Comparison of ENCODE assay signal across 8 mouse cellular contexts in genomic region chr7:44464511-44464910, GRCm38 (mm10). TPM values are rescaled to one million over a fixed set of nuclear protein-coding genes. Genes with fewer than 3 reads are reported as not detected.
A peak's percentile ranks its signal among the peaks of the same experiment; 100 is the strongest.
DNase-seq lines count a peak whose midpoint lies in the region; ATAC-seq and TF ChIP-seq lines count a peak whose summit lies in the region.

No protein-coding gene starts in this region.

- H3K36me3 ChIP-seq in embryonic facial prominence, embryonic 11.5 days (replicated peaks; ENCODE audit: control insufficient read depth, insufficient read depth, low read depth, low read length), result no peaks in the 10 kb centered on the region
- H3K36me3 ChIP-seq in embryonic facial prominence, embryonic 10.5 days (replicated peaks), result peaks cover 24% of the 10 kb centered on the region
- H3K36me3 ChIP-seq in forebrain, postnatal 0 days (ENCODE audit: insufficient read depth), result peaks cover 38% of the 10 kb centered on the region

- no peak overlapping the region for H3K4me3 ChIP-seq in embryonic facial prominence, embryonic 11.5 days (ENCODE audit: low read depth, low read length)
- H3K4me3 ChIP-seq in embryonic facial prominence, embryonic 10.5 days, result no peak overlapping the region
- H3K4me3 ChIP-seq in forebrain, postnatal 0 days (ENCODE audit: low read depth, low read length), result no peak overlapping the region

- no peak overlapping the region for H3K4me2 ChIP-seq in embryonic facial prominence, embryonic 11.5 days (ENCODE audit: low read depth, low read length)
- peak overlapping the region; percentile 8; the same call in 1 of the 2 replicates for H3K4me2 ChIP-seq in forebrain, postnatal 0 days (ENCODE audit: low read depth)

- H3K27me3 ChIP-seq in embryonic facial prominence, embryonic 11.5 days (ENCODE audit: control insufficient read depth, insufficient read depth, low read length), result peaks cover 32% of the 10 kb centered on the region
- peaks cover 66% of the 10 kb centered on the region for H3K27me3 ChIP-seq in embryonic facial prominence, embryonic 10.5 days (replicated peaks; ENCODE audit: low read depth, poor library complexity, severe bottlenecking)
- H3K27me3 ChIP-seq in forebrain, postnatal 0 days (ENCODE audit: insufficient read depth, low read length), result no peaks in the 10 kb centered on the region

- WGBS in embryonic facial prominence, embryonic 11.5 days, result 27% methylated on average over 4 of the region's 4 CpGs
- WGBS in embryonic facial prominence, embryonic 10.5 days, result 31% methylated on average over 4 of the region's 4 CpGs
- WGBS in forebrain, postnatal 0 days, result 6% methylated on average over 4 of the region's 4 CpGs

- TF ChIP-seq CTCF in forebrain, postnatal 0 days (IDR thresholded peaks at IDR 0.05; ENCODE audit: low read depth), result no peak

- no peak for ATAC-seq in embryonic facial prominence, embryonic 11.5 days (replicated peaks; ENCODE audit: insufficient number of reproducible peaks, low FRiP score, low TSS enrichment, low read depth)
- ATAC-seq in forebrain, postnatal 0 days, result peak; percentile 4; the same call in 1 of the 2 replicates

- H3K27ac ChIP-seq in embryonic facial prominence, embryonic 11.5 days (replicated peaks; ENCODE audit: low read depth, low read length), result no peak overlapping the region
- no peak overlapping the region for H3K27ac ChIP-seq in embryonic facial prominence, embryonic 10.5 days (replicated peaks)
- H3K27ac ChIP-seq in forebrain, postnatal 0 days (ENCODE audit: low read depth, low read length), result peak overlapping the region; percentile 85

- H3K9ac ChIP-seq in embryonic facial prominence, embryonic 11.5 days (replicated peaks; ENCODE audit: low read length), result no peak overlapping the region
- H3K9ac ChIP-seq in forebrain, postnatal 0 days, result peak overlapping the region; percentile 18; the same call in 1 of the 2 replicates

- DNase-seq in embryonic facial prominence, embryonic 11.5 days (ENCODE audit: low spot score), result peak; percentile 28
- no peak for DNase-seq in embryonic facial prominence, embryonic 10.5 days (ENCODE audit: low spot score)
- peak; percentile 88 for DNase-seq in forebrain, postnatal 0 days
- DNase-seq in left cerebral cortex, adult 9 months (ENCODE audit: low spot score in 2 of 2), result peak; percentile 86 to 90
- DNase-seq in retina, embryonic 14.5 days (ENCODE audit: low spot score), result peak; percentile 56
- DNase-seq in urinary bladder, postnatal 25 days (ENCODE audit: low spot score), result no peak
- DNase-seq in urinary bladder, postnatal 4 days (ENCODE audit: low spot score in 2 of 2), result no peak
- DNase-seq in kidney, postnatal 4 days, result no peak

- H3K4me1 ChIP-seq in embryonic facial prominence, embryonic 11.5 days (ENCODE audit: control insufficient read depth, insufficient read depth, low read length), result peaks cover 6% of the 10 kb centered on the region
- H3K4me1 ChIP-seq in embryonic facial prominence, embryonic 10.5 days, result peaks cover 58% of the 10 kb centered on the region
- H3K4me1 ChIP-seq in forebrain, postnatal 0 days (ENCODE audit: insufficient read depth), result peaks cover 24% of the 10 kb centered on the region

- no peaks in the 10 kb centered on the region for H3K9me3 ChIP-seq in embryonic facial prominence, embryonic 11.5 days (replicated peaks; ENCODE audit: control insufficient read depth, low read length)
- H3K9me3 ChIP-seq in embryonic facial prominence, embryonic 10.5 days, result no peaks in the 10 kb centered on the region
- H3K9me3 ChIP-seq in forebrain, postnatal 0 days (ENCODE audit: low read length), result no peaks in the 10 kb centered on the region

RNA-seq across cellular contexts. Expression of gene Aspdh, which starts 0.7 kb away (rescaled TPM):
- polyA plus RNA-seq in embryonic facial prominence, embryonic 11.5 days (2014; fragmentation: Nextera tagmentation; extraction: Ambion mirVana), result not detected in 2 replicates
- 0.64 TPM in 1 of 2 replicates, not detected in the other for polyA plus RNA-seq in embryonic facial prominence, embryonic 10.5 days (2016; fragmentation: Nextera tagmentation; extraction: Ambion mirVana)
- 4.4 and 20.3 TPM in 2 replicates for total RNA-seq in forebrain, postnatal 0 days (2014; rRNA removed)
- polyA plus RNA-seq in forebrain, postnatal 0 days (2015; fragmentation: Nextera tagmentation; extraction: Ambion mirVana), result 1.6 and 2.2 TPM in 2 replicates

RNA-seq across cellular contexts. Expression of gene Josd2, which starts 3.3 kb away (rescaled TPM):
- polyA plus RNA-seq in embryonic facial prominence, embryonic 11.5 days (2014; fragmentation: Nextera tagmentation; extraction: Ambion mirVana), result 61.1 and 66.4 TPM in 2 replicates
- 80.3 and 85.1 TPM in 2 replicates for polyA plus RNA-seq in embryonic facial prominence, embryonic 10.5 days (2016; fragmentation: Nextera tagmentation; extraction: Ambion mirVana)
- total RNA-seq in forebrain, postnatal 0 days (2014; rRNA removed), result 27.6 and 39.3 TPM in 2 replicates
- 28.6 and 31.7 TPM in 2 replicates for polyA plus RNA-seq in forebrain, postnatal 0 days (2015; fragmentation: Nextera tagmentation; extraction: Ambion mirVana)

RNA-seq across cellular contexts. Expression of gene Emc10, which starts 31.8 kb away (rescaled TPM):
- 76.4 and 89.8 TPM in 2 replicates for polyA plus RNA-seq in embryonic facial prominence, embryonic 11.5 days (2014; fragmentation: Nextera tagmentation; extraction: Ambion mirVana)
- 82.7 and 85.8 TPM in 2 replicates for polyA plus RNA-seq in embryonic facial prominence, embryonic 10.5 days (2016; fragmentation: Nextera tagmentation; extraction: Ambion mirVana)
- 212 and 238 TPM in 2 replicates for total RNA-seq in forebrain, postnatal 0 days (2014; rRNA removed)
- 168 and 171 TPM in 2 replicates for polyA plus RNA-seq in forebrain, postnatal 0 days (2015; fragmentation: Nextera tagmentation; extraction: Ambion mirVana)

RNA-seq across cellular contexts. Expression of gene Fam71e1, which starts 31.9 kb away (rescaled TPM):
- polyA plus RNA-seq in embryonic facial prominence, embryonic 11.5 days (2014; fragmentation: Nextera tagmentation; extraction: Ambion mirVana), result 10.8 and 11.2 TPM in 2 replicates
- polyA plus RNA-seq in embryonic facial prominence, embryonic 10.5 days (2016; fragmentation: Nextera tagmentation; extraction: Ambion mirVana), result 13.5 and 14.4 TPM in 2 replicates
- total RNA-seq in forebrain, postnatal 0 days (2014; rRNA removed), result 21.1 and 22.0 TPM in 2 replicates
- 23.1 and 27.2 TPM in 2 replicates for polyA plus RNA-seq in forebrain, postnatal 0 days (2015; fragmentation: Nextera tagmentation; extraction: Ambion mirVana)

RNA-seq across cellular contexts. Expression of gene Lrrc4b, which starts 35.7 kb away (rescaled TPM):
- polyA plus RNA-seq in embryonic facial prominence, embryonic 11.5 days (2014; fragmentation: Nextera tagmentation; extraction: Ambion mirVana), result 1.9 and 3.2 TPM in 2 replicates
- polyA plus RNA-seq in embryonic facial prominence, embryonic 10.5 days (2016; fragmentation: Nextera tagmentation; extraction: Ambion mirVana), result 0.68 and 1.1 TPM in 2 replicates
- 347 and 391 TPM in 2 replicates for total RNA-seq in forebrain, postnatal 0 days (2014; rRNA removed)
- polyA plus RNA-seq in forebrain, postnatal 0 days (2015; fragmentation: Nextera tagmentation; extraction: Ambion mirVana), result 19.5 and 22.2 TPM in 2 replicates

Comparison
In these comparisons a context has a peak if more than half of its experiments do, and no peak if none do; other contexts are left out.
1. DNase-seq: peak in embryonic facial prominence, embryonic 11.5 days (single experiment), forebrain, postnatal 0 days (single experiment), left cerebral cortex, adult 9 months (2 of 2) and retina, embryonic 14.5 days (single experiment); none in embryonic facial prominence, embryonic 10.5 days (single experiment), urinary bladder, postnatal 25 days (single experiment), urinary bladder, postnatal 4 days (0 of 2) and kidney, postnatal 4 days (0 of 2).